Mouse (Mus musculus) mammary gland, adult 2 months (tissue): ENCODE measurements around the gene Gm4787. TPM values are rescaled to one million over a fixed set of nuclear protein-coding genes. Genes with fewer than 3 reads are reported as not detected.

ENCODE experiments used
- polyA plus RNA-seq: library from polyadenylated mRNA; depleted of rRNA; stranded (reverse); fragments of >200 nt; gene quantifications from 2 replicates; pipeline ENCODE4 v1.2.3, GENCODE M21; 2012; ENCODE audit warnings: low replicate concordance; rRNA removed

Gene Gm4787
- 0.24 and 0.32 TPM in 2 replicates for polyA plus RNA-seq

DNA sequence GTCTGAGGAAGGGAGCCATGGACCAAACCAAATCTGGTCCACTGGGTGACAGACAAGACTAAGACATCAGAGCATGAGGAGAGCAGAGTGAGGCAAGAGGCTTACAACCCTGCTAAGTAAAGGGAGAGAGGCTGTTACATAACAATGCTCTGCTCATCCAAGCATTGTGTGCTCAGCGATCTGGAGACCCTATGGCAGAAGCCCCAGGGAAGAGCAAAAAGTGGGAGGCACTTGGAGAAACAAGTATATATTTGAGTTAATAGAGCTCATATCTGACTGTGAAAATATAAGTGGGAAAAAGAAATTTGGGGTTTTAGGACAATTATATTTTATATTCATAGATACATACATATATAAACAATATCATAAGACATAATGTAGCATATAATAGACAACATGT, at the start of gene Gm4787:
Gm4787 (minus strand) TSS at position 101 of the 400 bp plus-strand sequence.

GRCm38 (mm10) chr12:81421846-81422245, 42.6 kb upstream of the Gm4787 start, which contains the start of gene Adam4:
Adam4 (minus strand) TSS chr12:81421946.

DNA sequence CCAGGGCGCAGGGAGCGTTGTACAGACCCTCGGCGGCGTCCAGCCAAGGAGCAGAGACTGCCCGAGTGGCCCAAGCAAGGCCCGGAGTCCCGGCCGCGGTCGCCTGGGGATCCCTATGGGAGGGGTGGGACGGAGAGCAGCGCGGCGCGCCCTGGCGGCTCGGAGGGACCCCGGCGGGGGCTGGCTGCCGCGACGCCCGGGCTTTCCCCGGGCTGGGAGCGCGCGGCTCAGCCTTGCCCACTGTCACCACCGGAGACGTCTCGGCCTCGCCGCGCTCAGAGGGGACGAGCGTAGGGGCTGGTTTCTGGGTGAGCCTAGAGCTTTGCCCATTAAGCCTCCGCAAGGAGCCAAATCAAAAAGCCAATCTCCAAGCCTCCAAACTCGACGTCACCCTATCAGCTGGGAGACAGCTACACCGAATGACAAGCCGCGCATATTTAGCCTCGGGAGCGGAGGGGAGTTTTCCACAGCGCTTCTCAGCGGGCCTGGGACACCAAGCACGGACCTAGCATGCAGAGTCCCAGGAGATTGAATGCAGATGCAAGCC, 46.3 kb downstream of the Gm4787 start, which contains the start of gene Slc8a3:
Slc8a3 (minus strand) TSS at position 306 of the 547 bp plus-strand sequence.

Other genes starting within 250 kb of the Gm4787 start
- 0.04 and 4.1 TPM in 2 replicates for gene Slc8a3, start 46.3 kb downstream of the Gm4787 start, polyA plus RNA-seq
- 0.30 and 0.70 TPM in 2 replicates for gene Adam4, start 42.5 kb upstream of the Gm4787 start, polyA plus RNA-seq
- gene Cox16, start 105.7 kb upstream of the Gm4787 start, polyA plus RNA-seq: 87.0 and 104 TPM in 2 replicates
- gene Gm20498, start 153.4 kb upstream of the Gm4787 start, polyA plus RNA-seq: 6.3 and 7.7 TPM in 2 replicates
- 13.7 and 47.9 TPM in 2 replicates for gene Synj2bp, start 153.4 kb upstream of the Gm4787 start, polyA plus RNA-seq
- not detected in 2 replicates for gene Adam21, start 189.0 kb upstream of the Gm4787 start, polyA plus RNA-seq
- gene Med6, start 215.5 kb upstream of the Gm4787 start, polyA plus RNA-seq: 3.3 and 11.7 TPM in 2 replicates